Mouse (Mus musculus): ENCODE measurements around the gene Lcn8. TPM values are rescaled to one million over a fixed set of nuclear protein-coding genes. Genes with fewer than 3 reads are reported as not detected.

The Lcn8 gene
- polyA plus RNA-seq, 1 experiment: not detected

GRCm38 (mm10) chr2:25661245-25661970 is 8.5 kb downstream of the Lcn8 start:
- no peak overlapping the region for H3K4me3 ChIP-seq (replicated peaks)
- no peaks in the 10 kb centered on the region for H3K9me3 ChIP-seq (ENCODE audit: control insufficient read depth, low read length)
- no peaks in the 10 kb centered on the region for H3K4me1 ChIP-seq (ENCODE audit: control insufficient read depth)
- no peaks in the 10 kb centered on the region for H3K36me3 ChIP-seq (ENCODE audit: control insufficient read depth)
- no peak for TF ChIP-seq TAL1 (IDR thresholded peaks at IDR 0.05; ENCODE audit: low read length)
- no peak for TF ChIP-seq GATA1 (IDR thresholded peaks at IDR 0.05; ENCODE audit: low read length)
- H3K27me3 ChIP-seq (ENCODE audit: control insufficient read depth): no peaks in the 10 kb centered on the region

DNA sequence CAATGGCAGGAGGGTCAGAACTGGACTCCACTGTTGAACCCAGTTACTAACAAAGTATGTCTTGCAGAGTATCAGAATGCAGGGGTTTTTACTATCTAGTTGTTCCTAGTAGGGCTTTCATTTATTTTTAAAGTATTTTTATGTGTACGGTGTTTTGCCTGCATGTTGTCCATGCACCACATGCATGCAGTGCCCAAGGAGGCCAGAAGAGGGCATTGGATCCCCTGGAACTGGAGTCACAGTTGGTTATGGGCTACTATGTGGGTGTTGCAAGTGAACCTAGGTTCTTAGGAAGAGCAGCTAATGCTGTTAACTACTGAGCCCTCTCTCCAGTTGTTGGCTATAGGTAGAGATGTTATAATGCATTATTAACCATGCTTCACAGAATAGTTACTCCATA is 10.6 kb downstream of the Lcn8 start:
- TF ChIP-seq TAL1 (IDR thresholded peaks at IDR 0.05; ENCODE audit: low read length): no peak
- TF ChIP-seq GATA1 (IDR thresholded peaks at IDR 0.05; ENCODE audit: low read length): no peak
- Histone ChIP-seq H3K36me3 (ENCODE audit: control insufficient read depth) (no peaks in the 10 kb centered on the region), H3K9me3 (ENCODE audit: control insufficient read depth, low read length) (no peaks in the 10 kb centered on the region), H3K4me3 (replicated peaks) (no peak overlapping the region), H3K4me1 (ENCODE audit: control insufficient read depth) (no peaks in the 10 kb centered on the region), H3K27me3 (ENCODE audit: control insufficient read depth) (no peaks in the 10 kb centered on the region)

DNA sequence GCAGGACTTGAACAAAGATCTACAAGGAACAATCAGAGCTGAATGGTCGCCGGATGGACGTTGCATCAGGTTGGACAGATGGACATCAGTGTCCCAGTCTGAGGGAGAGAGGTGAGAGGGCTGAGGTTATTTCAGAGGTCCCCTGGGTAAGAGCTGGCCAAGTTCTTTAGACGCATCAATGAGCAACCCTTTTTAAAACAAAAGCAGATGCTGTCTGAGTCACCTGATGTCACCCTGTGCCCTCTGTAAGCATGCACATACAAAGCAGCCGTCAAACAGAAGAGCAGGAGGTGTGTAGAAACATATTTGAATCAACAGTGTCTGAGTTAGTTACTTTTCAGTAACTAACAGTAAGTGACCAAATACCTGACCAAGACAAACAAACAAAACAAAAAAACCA is 11.2 kb downstream of the Lcn8 start:
- H3K4me1 ChIP-seq (ENCODE audit: control insufficient read depth): no peaks in the 10 kb centered on the region
- no peak overlapping the region for H3K4me3 ChIP-seq (replicated peaks)
- H3K9me3 ChIP-seq (ENCODE audit: control insufficient read depth, low read length): no peaks in the 10 kb centered on the region
- no peaks in the 10 kb centered on the region for H3K36me3 ChIP-seq (ENCODE audit: control insufficient read depth)
- no peak for TF ChIP-seq TAL1 (IDR thresholded peaks at IDR 0.05; ENCODE audit: low read length)
- no peak for TF ChIP-seq GATA1 (IDR thresholded peaks at IDR 0.05; ENCODE audit: low read length)
- H3K27me3 ChIP-seq (ENCODE audit: control insufficient read depth): no peaks in the 10 kb centered on the region

DNA sequence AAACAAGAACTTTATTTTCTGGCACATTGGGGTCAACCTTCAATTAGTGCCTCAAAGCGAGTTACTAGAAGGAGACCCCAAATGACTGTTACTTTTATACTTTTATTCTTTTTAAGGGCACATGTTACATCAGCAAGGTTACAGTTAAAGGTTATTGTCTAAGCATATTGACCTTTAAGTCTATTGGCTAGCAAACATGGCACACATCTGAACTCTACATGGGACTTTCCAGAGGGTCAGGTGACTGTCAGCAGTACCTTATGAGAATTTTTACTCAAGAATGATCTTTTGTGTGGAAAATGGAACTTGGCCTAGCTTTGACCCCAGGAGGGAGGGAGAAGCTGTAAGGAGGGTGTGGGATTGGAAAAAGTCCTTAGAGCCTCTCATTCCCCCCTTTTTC is 13.6 kb downstream of the Lcn8 start:
- H3K36me3 ChIP-seq (ENCODE audit: control insufficient read depth): no peaks in the 10 kb centered on the region
- no peaks in the 10 kb centered on the region for H3K27me3 ChIP-seq (ENCODE audit: control insufficient read depth)
- H3K4me1 ChIP-seq (ENCODE audit: control insufficient read depth): no peaks in the 10 kb centered on the region
- H3K9me3 ChIP-seq (ENCODE audit: control insufficient read depth, low read length): no peaks in the 10 kb centered on the region
- no peak overlapping the region for H3K4me3 ChIP-seq (replicated peaks)
- TF ChIP-seq TAL1 (IDR thresholded peaks at IDR 0.05; ENCODE audit: low read length) (no peak), GATA1 (IDR thresholded peaks at IDR 0.05; ENCODE audit: low read length) (no peak)

GRCm38 (mm10) chr2:25676486-25676885 is 23.6 kb downstream of the Lcn8 start, which contains the start of gene Lcn6:
Lcn6 (plus strand) TSS chr2:25676786.
- TF ChIP-seq GATA1 (IDR thresholded peaks at IDR 0.05; ENCODE audit: low read length) (no peak), TAL1 (IDR thresholded peaks at IDR 0.05; ENCODE audit: low read length) (no peak)
- no peaks in the 10 kb centered on the region for H3K27me3 ChIP-seq (ENCODE audit: control insufficient read depth)
- no peaks in the 10 kb centered on the region for H3K9me3 ChIP-seq (ENCODE audit: control insufficient read depth, low read length)
- H3K4me1 ChIP-seq (ENCODE audit: control insufficient read depth): no peaks in the 10 kb centered on the region
- H3K4me3 ChIP-seq (replicated peaks): no peak within 1 kb of the TSS
- no peaks in the 10 kb centered on the region for H3K36me3 ChIP-seq (ENCODE audit: control insufficient read depth)

DNA sequence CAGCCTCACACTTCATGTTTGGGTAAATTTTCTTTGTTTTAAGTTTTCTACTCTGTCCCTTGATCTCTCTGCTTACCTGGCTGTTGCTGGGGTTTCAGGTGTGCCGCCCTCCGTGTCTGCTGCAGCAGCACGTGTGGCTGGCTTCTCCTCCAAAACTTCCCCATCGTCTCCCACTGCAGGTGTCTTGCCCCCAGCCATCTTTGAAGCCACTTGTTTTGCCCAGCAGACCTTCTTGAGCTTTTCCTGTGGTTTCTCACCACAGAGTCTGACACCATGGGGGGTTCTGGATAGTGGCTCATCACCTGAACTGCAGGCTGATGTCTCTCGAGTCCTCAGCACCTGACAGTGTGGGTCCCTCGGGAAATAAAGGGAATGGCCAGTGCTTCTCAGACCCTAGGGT is 26.6 kb downstream of the Lcn8 start:
- Histone ChIP-seq H3K9me3 (ENCODE audit: control insufficient read depth, low read length) (no peaks in the 10 kb centered on the region), H3K4me1 (ENCODE audit: control insufficient read depth) (no peaks in the 10 kb centered on the region), H3K36me3 (ENCODE audit: control insufficient read depth) (no peaks in the 10 kb centered on the region), H3K4me3 (replicated peaks) (no peak overlapping the region), H3K27me3 (ENCODE audit: control insufficient read depth) (no peaks in the 10 kb centered on the region)
- no peak for TF ChIP-seq TAL1 (IDR thresholded peaks at IDR 0.05; ENCODE audit: low read length)
- no peak for TF ChIP-seq GATA1 (IDR thresholded peaks at IDR 0.05; ENCODE audit: low read length)

DNA sequence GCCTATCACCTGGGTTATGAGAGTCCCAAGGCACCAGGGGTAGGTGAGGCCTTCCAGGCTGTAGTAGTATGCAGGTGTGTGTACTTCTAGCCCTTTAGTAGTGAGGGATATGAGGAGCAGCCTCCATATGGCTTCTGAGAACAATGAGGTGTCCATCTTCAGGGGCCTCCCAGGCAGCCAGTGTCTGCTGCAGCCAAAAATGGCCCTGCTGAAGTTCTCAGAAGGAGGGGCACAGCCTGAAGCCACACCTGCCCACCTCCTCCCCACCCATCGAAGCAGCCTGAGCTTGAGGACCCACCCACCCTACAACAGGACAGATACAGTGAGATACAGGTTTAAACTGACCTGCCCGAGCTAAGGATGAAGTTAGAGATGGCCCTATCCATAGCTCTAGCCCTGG is 29.5 kb downstream of the Lcn8 start, which contains the start of gene Lcn10:
Gene Lcn10, plus strand, starts transcription at position 301 of the 400 bp plus-strand sequence.
- no peaks in the 10 kb centered on the region for H3K4me1 ChIP-seq (ENCODE audit: control insufficient read depth)
- no peaks in the 10 kb centered on the region for H3K36me3 ChIP-seq (ENCODE audit: control insufficient read depth)
- no peaks in the 10 kb centered on the region for H3K9me3 ChIP-seq (ENCODE audit: control insufficient read depth, low read length)
- H3K4me3 ChIP-seq (replicated peaks): no peak within 1 kb of the TSS
- no peaks in the 10 kb centered on the region for H3K27me3 ChIP-seq (ENCODE audit: control insufficient read depth)
- TF ChIP-seq GATA1 (IDR thresholded peaks at IDR 0.05; ENCODE audit: low read length) (no peak), TAL1 (IDR thresholded peaks at IDR 0.05; ENCODE audit: low read length) (no peak)

DNA sequence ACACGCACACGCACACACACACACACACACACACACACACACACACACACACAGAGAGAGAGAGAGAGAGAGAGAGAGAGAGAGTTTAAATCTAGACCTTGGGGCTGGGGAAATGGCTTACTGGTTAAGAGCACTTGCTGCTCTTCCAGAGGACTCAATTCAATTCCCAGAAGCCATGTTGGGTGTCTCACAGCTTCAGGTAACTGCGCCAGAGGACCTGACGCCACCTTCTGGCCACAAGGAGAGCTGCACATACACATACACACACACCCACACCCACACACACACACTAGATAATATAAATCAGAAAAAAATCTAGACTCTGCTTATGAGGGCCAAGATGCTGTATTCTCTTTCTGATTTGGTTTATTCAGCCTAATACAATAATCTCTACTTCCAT is 34.0 kb downstream of the Lcn8 start:
- Histone ChIP-seq H3K4me1 (ENCODE audit: control insufficient read depth) (no peaks in the 10 kb centered on the region), H3K36me3 (ENCODE audit: control insufficient read depth) (no peaks in the 10 kb centered on the region), H3K9me3 (ENCODE audit: control insufficient read depth, low read length) (no peaks in the 10 kb centered on the region), H3K4me3 (replicated peaks) (no peak overlapping the region), H3K27me3 (ENCODE audit: control insufficient read depth) (no peaks in the 10 kb centered on the region)
- TF ChIP-seq TAL1 (IDR thresholded peaks at IDR 0.05; ENCODE audit: low read length): no peak
- TF ChIP-seq GATA1 (IDR thresholded peaks at IDR 0.05; ENCODE audit: low read length): no peak

DNA sequence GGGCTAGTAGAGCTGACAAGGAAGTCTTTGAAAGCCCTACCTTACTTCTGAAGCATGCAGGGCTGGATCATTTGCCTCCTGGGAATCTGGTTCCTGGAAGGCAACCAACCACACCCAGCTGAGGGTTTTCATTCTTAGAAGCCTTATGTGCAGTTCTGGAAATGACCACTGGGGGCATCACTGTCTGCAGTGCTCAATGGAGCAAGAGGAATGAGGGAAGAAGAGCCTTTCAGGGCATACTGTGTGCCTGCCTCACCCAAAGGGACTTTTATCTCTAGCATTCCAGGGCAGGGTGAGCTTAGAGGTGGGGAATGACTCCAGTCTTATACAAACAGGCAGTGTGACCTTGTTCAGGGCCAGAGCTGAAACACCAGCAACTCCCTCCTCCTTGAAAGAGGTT is 41.7 kb downstream of the Lcn8 start:
- Histone ChIP-seq H3K4me1 (ENCODE audit: control insufficient read depth) (no peaks in the 10 kb centered on the region), H3K9me3 (ENCODE audit: control insufficient read depth, low read length) (no peaks in the 10 kb centered on the region), H3K36me3 (ENCODE audit: control insufficient read depth) (no peaks in the 10 kb centered on the region), H3K4me3 (replicated peaks) (no peak overlapping the region), H3K27me3 (ENCODE audit: control insufficient read depth) (no peaks in the 10 kb centered on the region)
- TF ChIP-seq TAL1 (IDR thresholded peaks at IDR 0.05; ENCODE audit: low read length) (no peak), GATA1 (IDR thresholded peaks at IDR 0.05; ENCODE audit: low read length) (no peak)

GRCm38 (mm10) chr2:25696951-25697350 is 44.0 kb downstream of the Lcn8 start:
- Histone ChIP-seq H3K4me1 (ENCODE audit: control insufficient read depth) (no peaks in the 10 kb centered on the region), H3K9me3 (ENCODE audit: control insufficient read depth, low read length) (no peaks in the 10 kb centered on the region), H3K4me3 (replicated peaks) (no peak overlapping the region), H3K27me3 (ENCODE audit: control insufficient read depth) (no peaks in the 10 kb centered on the region), H3K36me3 (ENCODE audit: control insufficient read depth) (no peaks in the 10 kb centered on the region)
- TF ChIP-seq GATA1 (IDR thresholded peaks at IDR 0.05; ENCODE audit: low read length) (no peak), TAL1 (IDR thresholded peaks at IDR 0.05; ENCODE audit: low read length) (no peak)

Data from erythroblast, embryonic 14.5 days (primary cell).